Mouse (Mus musculus): ENCODE data around the gene Syce1l.

Gene Syce1l

DNA sequence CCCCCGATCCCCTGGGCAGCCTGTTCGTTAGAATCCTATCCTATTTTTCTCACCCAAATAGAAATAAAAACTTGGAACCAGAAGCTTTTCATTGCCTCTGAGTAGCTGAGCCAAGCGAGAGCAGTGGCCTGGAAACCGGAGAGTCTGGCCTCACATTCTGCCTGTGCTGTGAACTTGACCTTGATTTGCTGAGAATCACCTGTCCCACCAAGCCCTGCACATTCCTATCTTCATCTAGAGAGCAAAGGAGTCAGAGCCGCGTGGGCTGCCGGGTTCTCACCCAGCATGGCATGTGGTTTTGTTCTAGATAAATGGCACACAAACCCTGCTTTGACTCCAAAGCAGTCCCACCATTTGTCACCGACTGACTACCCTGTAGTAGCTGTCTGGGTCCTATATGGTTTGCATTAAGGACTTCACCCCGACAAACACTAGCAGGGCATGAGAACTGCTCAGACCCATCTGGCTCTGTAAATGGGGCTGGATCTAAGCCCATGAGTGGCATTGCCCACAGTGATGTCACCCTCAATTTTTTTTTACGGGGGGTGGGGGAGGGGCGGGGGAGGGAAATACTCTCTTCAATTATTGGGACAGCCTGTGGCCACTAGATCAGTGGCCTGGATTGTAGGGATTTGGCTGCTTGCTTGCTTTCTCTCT is 29.7 kb downstream of the Syce1l start:
- DNase-seq (ENCODE audit: low read depth, low spot score): no peak

DNA sequence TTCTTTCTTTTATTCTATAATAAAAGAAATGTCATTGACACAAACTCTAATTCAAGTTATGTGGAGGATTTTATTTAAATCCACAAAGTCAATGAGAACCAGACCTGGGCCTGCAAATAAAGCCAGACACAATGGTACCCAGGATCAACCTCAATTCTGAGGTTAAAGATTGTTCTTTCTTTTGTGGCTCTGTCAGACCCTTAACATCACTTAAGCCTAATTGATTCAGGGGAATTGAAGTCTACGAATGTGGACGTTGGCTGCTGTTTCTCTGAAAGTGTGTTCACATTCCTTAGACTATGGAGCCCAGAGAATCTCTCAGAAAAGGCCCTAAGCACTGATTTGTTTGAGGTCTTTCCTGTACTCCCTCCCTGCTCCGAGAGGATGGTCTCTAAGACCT is 30.3 kb downstream of the Syce1l start:
- no peak for DNase-seq (ENCODE audit: low read depth, low spot score)

DNA sequence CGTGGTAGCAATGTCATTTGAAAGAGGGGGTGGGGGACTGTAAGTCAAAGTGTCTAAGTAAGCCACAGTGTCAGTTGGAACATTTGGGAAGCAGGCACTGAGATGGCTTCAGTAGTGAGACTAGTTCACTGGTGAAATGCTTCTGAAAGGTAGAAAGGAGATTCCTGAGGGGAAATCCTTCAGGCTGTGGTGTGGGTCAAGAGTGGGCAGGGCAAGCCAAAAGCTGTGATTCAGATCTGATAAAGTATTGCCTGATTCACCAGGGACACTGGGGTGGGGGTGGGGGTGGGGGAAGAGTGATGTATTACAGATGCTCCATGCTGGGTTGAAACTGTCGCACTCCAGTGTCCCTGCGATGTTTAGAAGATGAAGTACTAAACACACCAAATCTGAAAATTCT is 31.6 kb downstream of the Syce1l start:
- no peak for DNase-seq (ENCODE audit: low read depth, low spot score)

DNA sequence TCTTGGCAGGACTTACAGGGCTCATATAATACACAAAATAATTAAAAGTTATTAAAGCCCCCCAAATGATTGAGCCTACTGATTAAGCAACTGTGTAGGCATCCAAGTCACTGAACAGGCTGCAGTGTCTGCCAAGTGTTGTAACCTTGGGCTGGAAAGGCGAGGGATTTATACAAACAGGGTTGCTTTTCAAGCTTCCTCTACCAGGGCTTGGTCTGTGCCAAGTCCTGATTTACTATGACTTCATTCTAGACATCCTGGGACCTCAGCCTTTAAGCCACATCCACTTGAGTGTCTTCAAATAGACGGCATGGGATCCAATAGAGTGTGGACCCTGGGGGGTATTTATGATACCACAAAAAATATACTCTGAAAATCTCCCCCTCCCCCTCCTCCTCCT is 32.3 kb downstream of the Syce1l start:
- no peak for DNase-seq (ENCODE audit: low read depth, low spot score)

DNA sequence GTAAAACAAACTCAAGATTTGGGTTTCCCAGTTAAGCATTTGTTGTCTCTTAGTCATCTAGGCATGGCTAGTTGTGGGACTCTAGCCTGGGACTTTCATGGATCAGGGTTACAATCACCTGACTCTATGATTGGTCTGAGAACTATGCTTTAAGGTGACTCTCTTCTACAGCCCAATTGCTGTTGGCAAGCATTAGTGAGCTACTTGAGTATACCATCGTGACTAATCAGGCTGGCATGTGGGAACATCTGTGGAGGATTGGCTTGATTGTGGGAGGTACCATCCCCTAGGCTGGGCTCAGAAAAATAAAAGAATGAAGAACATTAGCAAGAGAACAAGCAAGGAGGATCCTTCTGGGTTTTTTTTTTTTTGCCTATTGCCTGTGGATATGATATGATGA is 33.8 kb downstream of the Syce1l start:
- no peak for DNase-seq (ENCODE audit: low read depth, low spot score)

DNA sequence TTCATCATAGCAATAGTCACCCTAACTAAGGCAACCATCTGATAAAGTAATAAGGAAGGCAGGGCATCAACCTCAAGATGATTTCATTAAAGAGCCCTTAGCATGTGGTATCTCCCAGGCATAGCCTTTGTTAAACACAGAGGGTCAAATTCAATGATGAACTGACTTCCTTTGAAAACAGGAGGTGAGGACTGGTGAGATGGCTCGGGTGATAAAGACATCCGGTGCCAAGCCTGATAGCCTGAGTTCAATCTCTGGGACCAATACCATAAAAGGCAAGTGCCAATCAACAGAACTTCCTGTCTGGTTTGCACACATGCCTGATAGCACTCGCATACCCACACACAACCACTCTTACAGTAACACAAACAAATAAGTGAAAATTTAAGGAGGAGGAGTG is 36.3 kb downstream of the Syce1l start:
- no peak for DNase-seq (ENCODE audit: low read depth, low spot score)

DNA sequence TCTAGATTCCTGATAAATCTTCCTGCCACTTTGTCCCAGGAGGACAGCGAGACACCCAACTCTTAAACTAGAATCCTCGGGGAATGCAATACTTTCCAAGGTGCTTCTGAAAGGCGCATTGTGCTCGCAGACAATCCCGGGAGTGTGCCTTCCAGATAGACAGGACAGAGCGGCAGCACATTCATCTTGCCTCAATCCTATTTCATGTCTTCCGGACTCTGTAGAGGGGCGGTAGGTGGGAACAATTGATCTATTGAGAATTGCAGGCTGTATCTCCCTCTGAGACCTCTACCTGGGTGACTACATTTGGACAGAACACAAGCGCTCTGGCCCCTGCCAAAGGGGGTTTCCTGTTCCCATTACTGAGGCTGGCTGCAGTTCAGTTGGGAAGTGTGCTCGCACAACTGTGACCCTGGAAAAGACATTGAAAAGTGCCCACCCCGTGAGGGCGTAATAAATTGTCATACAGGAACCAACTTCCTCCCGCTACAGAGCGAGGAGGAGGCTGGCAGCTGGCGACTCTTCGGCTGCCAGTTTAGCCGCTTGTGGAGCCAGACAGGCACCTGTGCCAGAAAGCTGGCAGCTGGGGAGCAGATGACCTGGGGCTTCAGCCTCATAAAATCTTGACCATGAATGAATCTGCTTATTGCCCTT is 45.0 kb downstream of the Syce1l start:
- DNase-seq (ENCODE audit: low read depth, low spot score): no peak

DNA sequence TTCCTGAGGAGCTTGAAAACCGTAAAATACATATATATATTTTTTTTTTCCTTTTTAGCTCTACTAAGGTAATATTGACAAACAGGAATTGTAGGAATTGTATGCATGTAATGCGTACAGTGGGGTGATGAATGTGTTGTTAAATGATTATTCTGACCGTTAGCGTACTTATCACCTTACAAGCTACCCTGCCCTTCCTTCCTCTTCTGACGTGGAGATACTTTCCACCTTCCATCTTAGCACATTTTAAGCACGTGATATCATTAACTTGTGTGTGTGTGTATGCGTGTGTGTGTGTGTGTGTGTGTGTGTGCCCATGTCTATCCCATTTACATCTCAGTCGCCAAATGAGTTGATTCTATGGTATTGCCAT is 45.5 kb downstream of the Syce1l start:
- no peak for DNase-seq (ENCODE audit: low read depth, low spot score)

DNA sequence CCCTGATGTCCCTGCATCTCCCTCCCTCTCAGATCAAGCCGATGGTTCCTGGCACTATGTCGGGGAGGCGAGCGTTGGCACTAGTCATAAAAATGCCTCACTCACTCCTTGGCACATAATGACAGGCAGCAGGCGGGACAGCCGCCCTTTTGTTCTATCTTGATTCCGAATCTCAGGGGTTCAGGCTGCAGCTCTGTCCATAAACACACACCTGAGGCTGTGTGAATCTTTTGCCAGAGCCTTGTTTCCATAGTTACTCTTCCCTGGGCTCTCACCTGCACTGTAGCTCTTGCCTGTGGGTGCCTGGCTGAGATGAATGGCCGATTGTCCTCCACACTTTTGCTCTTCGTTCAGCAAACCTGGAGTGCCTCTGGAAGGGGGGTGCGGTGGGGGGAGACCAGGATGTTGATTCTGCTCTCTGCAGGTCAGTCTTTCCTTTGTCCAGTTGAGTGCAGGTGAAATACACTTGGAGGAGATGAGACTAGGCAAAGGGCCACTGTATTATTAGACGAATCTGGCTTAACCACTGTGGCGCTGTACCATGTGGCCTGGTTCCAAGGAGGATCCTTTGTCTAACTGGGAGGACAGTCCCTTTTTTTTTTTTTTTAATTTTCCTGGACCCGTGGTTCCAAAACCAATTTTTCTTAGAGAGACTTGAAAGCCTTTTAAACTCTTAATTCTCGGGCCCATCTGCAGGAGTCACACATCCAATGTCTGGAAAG is 48.8 kb downstream of the Syce1l start:
- DNase-seq (ENCODE audit: low read depth, low spot score): no peak

DNA sequence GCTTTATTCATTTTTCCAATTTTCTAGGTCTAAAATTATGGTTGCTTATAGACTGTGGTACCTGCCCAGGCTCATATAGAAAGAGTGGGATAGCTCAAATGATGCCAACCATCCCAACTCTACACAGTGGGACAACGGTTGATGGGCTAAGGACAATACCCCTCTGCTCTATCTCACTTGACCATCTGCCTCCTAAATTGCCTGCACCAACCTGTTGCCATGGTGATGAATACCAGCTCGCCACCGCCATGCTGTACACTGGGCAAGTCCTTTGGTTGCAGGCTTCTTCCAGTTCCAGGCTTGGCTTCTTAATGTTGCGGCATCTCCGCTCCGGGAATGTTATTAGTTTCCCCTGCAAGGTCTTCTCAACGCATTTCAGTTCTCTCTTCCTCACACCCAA is 62.0 kb downstream of the Syce1l start:
- no peak for DNase-seq (ENCODE audit: low read depth, low spot score)

Data from embryo, embryonic 11.5 days (tissue).